Mouse (Mus musculus): ENCODE results near the gene Slc27a5. TPM values are rescaled to one million over a fixed set of nuclear protein-coding genes. Genes with fewer than 3 reads are reported as not detected.

Slc27a5 gene
- total and polyA plus RNA-seq, 3 experiments: 0.04 TPM; not detected in 2

GRCm38 (mm10) chr7:13043120-13043444 lies 45.1 kb upstream of the Slc27a5 start:
- H3K4me1 ChIP-seq (ENCODE audit: control insufficient read depth in 1 of 2, insufficient read depth in 2 of 2): peaks cover 0 to 21% of the 10 kb centered on the region in 2 experiments; a peak in 2 of 4 replicates
- dilution Hi-C loops (cut with MboI; ENCODE audit: extremely low pct_ligation_motif_present, extremely low pct_unique_long_range_greater_than_20kb, low sequenced_read_pairs) (no loop called here), in situ Hi-C loops (cut with MboI; ENCODE audit: low pct_ligation_motif_present, low pct_unique_long_range_greater_than_20kb, low sequenced_read_pairs) (loop anchor here (5.0 to 10.0 kb wide), 2 partner anchors 36 to 118 kb away; partner anchors contain the start of genes Rnf225 and Rps5)
- H3K36me3 ChIP-seq (replicated peaks in 1 of 2; ENCODE audit: control insufficient read depth in 1 of 2, insufficient read depth in 1 of 2, low read length in 1 of 2): peaks cover 0 to 21% of the 10 kb centered on the region in 2 experiments
- H3K27ac ChIP-seq (ENCODE audit: insufficient read depth, low read depth): no peak overlapping the region
- TF ChIP-seq RAD21 (IDR thresholded peaks at IDR 0.05; ENCODE audit: low read depth, low read length) (no peak), PAX5 (IDR thresholded peaks at IDR 0.05; ENCODE audit: low read length) (no peak), MYC (IDR thresholded peaks at IDR 0.05; ENCODE audit: low read depth, low read length) (no peak), GABPA (IDR thresholded peaks at IDR 0.05; ENCODE audit: insufficient replicate concordance, low read depth, low read length) (no peak), ZKSCAN1 (IDR thresholded peaks at IDR 0.05; ENCODE audit: borderline replicate concordance, low read depth, low read length) (no peak), JUN (IDR thresholded peaks at IDR 0.05; ENCODE audit: insufficient read depth, low read depth, low read length) (no peak), USF2 (conservative IDR thresholded peaks at IDR 0.05; ENCODE audit: low read depth, low read length) (no peak), ZMIZ1 (IDR thresholded peaks at IDR 0.05; ENCODE audit: low read depth, low read length) (no peak), NRF1 (IDR thresholded peaks at IDR 0.05; ENCODE audit: low read depth, low read length) (no peak), ZC3H11A (IDR thresholded peaks at IDR 0.05; ENCODE audit: low read depth, low read length) (no peak), MAFK (IDR thresholded peaks at IDR 0.05; ENCODE audit: insufficient replicate concordance, low read length) (no peak), ZNF384 (IDR thresholded peaks at IDR 0.05; ENCODE audit: low read depth, low read length) (no peak), TCF12 (IDR thresholded peaks at IDR 0.05; ENCODE audit: low read depth, low read length) (no peak), TBP (conservative IDR thresholded peaks at IDR 0.05; ENCODE audit: low read depth, low read length) (no peak), USF1 (IDR thresholded peaks at IDR 0.05; ENCODE audit: low read depth, low read length) (no peak), CTCF (conservative IDR thresholded peaks at IDR 0.05 in 1 of 2, IDR thresholded peaks at IDR 0.05 in 1 of 2; ENCODE audit: low read depth in 2 of 2, low read length in 2 of 2) (no peak)
- H3K79me2 ChIP-seq (replicated peaks; ENCODE audit: control insufficient read depth, extremely low read depth, insufficient read depth, poor library complexity, severe bottlenecking): no peaks in the 10 kb centered on the region
- no peak overlapping the region for H3K4me3 ChIP-seq (replicated peaks in 1 of 3; ENCODE audit: low read depth in 2 of 3, low read length in 2 of 3, poor library complexity in 1 of 3)
- H3K9ac ChIP-seq (ENCODE audit: insufficient read depth, low read depth): no peak overlapping the region
- H3K27me3 ChIP-seq (replicated peaks): peaks cover 2% of the 10 kb centered on the region
- no peak for DNase-seq (ENCODE audit: extremely low read depth)
- H3K9me3 ChIP-seq (replicated peaks; ENCODE audit: low read length): peaks cover 10% of the 10 kb centered on the region
- H3K4me2 ChIP-seq (ENCODE audit: insufficient read depth, low read depth, poor library complexity, severe bottlenecking): no peak overlapping the region

DNA sequence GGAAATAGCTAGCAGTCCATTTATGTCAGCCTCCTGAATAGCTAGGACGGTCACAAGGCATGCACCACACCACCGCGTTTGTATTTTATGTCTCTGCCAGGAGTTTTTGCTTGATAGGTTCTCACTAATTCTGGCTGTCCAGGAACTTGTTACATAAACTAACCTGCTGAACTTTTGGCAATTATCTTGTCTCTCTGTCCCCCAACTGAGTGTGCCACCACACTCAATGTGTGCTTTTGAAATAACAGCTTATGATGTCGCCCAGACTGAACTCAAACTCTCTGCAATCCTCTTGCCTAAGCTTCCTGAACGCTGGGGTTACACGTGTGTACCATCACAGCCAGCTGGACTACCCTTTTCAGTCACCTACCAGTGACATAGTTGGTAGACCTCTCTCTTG lies 44.5 kb upstream of the Slc27a5 start:
- Histone ChIP-seq H3K27me3 (replicated peaks) (no peaks in the 10 kb centered on the region), H3K27ac (ENCODE audit: insufficient read depth, low read depth) (no peak overlapping the region), H3K9ac (ENCODE audit: insufficient read depth, low read depth) (no peak overlapping the region), H3K36me3 (replicated peaks in 1 of 2; ENCODE audit: control insufficient read depth in 1 of 2, insufficient read depth in 1 of 2, low read length in 1 of 2) (peaks cover 0 to 21% of the 10 kb centered on the region in 2 experiments), H3K9me3 (replicated peaks; ENCODE audit: low read length) (peaks cover 10% of the 10 kb centered on the region), H3K4me2 (ENCODE audit: insufficient read depth, low read depth, poor library complexity, severe bottlenecking) (no peak overlapping the region), H3K79me2 (replicated peaks; ENCODE audit: control insufficient read depth, extremely low read depth, insufficient read depth, poor library complexity, severe bottlenecking) (peaks cover under 1% of the 10 kb centered on the region; the same call in 1 of the 2 replicates), H3K4me3 (replicated peaks in 1 of 3; ENCODE audit: low read depth in 2 of 3, low read length in 2 of 3, poor library complexity in 1 of 3) (no peak overlapping the region), H3K4me1 (ENCODE audit: control insufficient read depth in 1 of 2, insufficient read depth in 2 of 2) (peaks cover 0 to 21% of the 10 kb centered on the region in 2 experiments; a peak in 2 of 4 replicates)
- DNase-seq (ENCODE audit: extremely low read depth): no peak
- TF ChIP-seq USF2 (conservative IDR thresholded peaks at IDR 0.05; ENCODE audit: low read depth, low read length) (no peak), GABPA (IDR thresholded peaks at IDR 0.05; ENCODE audit: insufficient replicate concordance, low read depth, low read length) (no peak), UBTF (IDR thresholded peaks at IDR 0.05; ENCODE audit: low read depth, low read length) (no peak), KAT2A (IDR thresholded peaks at IDR 0.05; ENCODE audit: insufficient replicate concordance, low read length) (no peak), SIN3A (IDR thresholded peaks at IDR 0.05; ENCODE audit: low read length) (no peak), MAZ (IDR thresholded peaks at IDR 0.05; ENCODE audit: low read depth, low read length) (no peak), CTCF (conservative IDR thresholded peaks at IDR 0.05 in 1 of 2, IDR thresholded peaks at IDR 0.05 in 1 of 2; ENCODE audit: low read depth in 2 of 2, low read length in 2 of 2) (no peak), PAX5 (IDR thresholded peaks at IDR 0.05; ENCODE audit: low read length) (no peak), USF1 (IDR thresholded peaks at IDR 0.05; ENCODE audit: low read depth, low read length) (no peak), CHD2 (IDR thresholded peaks at IDR 0.05; ENCODE audit: low read length) (no peak), RCOR1 (conservative IDR thresholded peaks at IDR 0.05; ENCODE audit: low read depth, low read length) (no peak), MYC (IDR thresholded peaks at IDR 0.05; ENCODE audit: low read depth, low read length) (no peak), EP300 (IDR thresholded peaks at IDR 0.05; ENCODE audit: low read length) (no peak), E2F4 (IDR thresholded peaks at IDR 0.05; ENCODE audit: insufficient replicate concordance, low read depth, low read length) (no peak), NRF1 (IDR thresholded peaks at IDR 0.05; ENCODE audit: low read depth, low read length) (no peak), MAX (IDR thresholded peaks at IDR 0.05; ENCODE audit: low read length) (no peak), JUND (conservative IDR thresholded peaks at IDR 0.05; ENCODE audit: low read depth, low read length) (no peak), ZMIZ1 (IDR thresholded peaks at IDR 0.05; ENCODE audit: low read depth, low read length) (no peak), CHD1 (IDR thresholded peaks at IDR 0.05; ENCODE audit: low read depth, low read length) (no peak)
- dilution Hi-C loops (cut with MboI; ENCODE audit: extremely low pct_ligation_motif_present, extremely low pct_unique_long_range_greater_than_20kb, low sequenced_read_pairs): no loop called here
- in situ Hi-C loops (cut with MboI; ENCODE audit: low pct_ligation_motif_present, low pct_unique_long_range_greater_than_20kb, low sequenced_read_pairs): loop anchor here (5.0 to 10.0 kb wide), 2 partner anchors 35 to 118 kb away; partner anchors contain the start of genes Rnf225 and Rps5
